Mouse (Mus musculus) monocyte, adult 5-6 weeks (primary cell): Measurements from ENCODE around the gene Rbms3. TPM values are rescaled to one million over a fixed set of nuclear protein-coding genes. Genes with fewer than 3 reads are reported as not detected.

ENCODE experiments used
- ATAC-seq: fragments of 153-309, 156-312 bp; replicated peaks from 2 replicates; pipeline ENCODE4 v1.8.0; 2017; ENCODE audit warnings: mild to moderate bottlenecking; ENCODE audit not compliant: low TSS enrichment, insufficient number of reproducible peaks, severe bottlenecking, poor library complexity, low FRiP score
- total RNA-seq: library from RNA; stranded (forward); fragments of 200-1000, 200-491, 200-594 nt; gene quantifications from 3 replicates; pipeline ENCODE4 v1.2.3, GENCODE M21; 2017

Gene Rbms3
- total RNA-seq, 1 experiment from 2014 or later = not detected

GRCm38 (mm10) chr9:117298991-117299390, 330.7 kb downstream of the Rbms3 start:
- ATAC-seq = no peak

- ATAC-seq = no peak
Measured at GRCm38 (mm10) chr9:117297662-117298531, 331.8 kb downstream of the Rbms3 start.

- no peak for ATAC-seq
Measured at GRCm38 (mm10) chr9:117291066-117291850, 338.5 kb downstream of the Rbms3 start.

- ATAC-seq = no peak
Measured at GRCm38 (mm10) chr9:117274846-117275245, 354.9 kb downstream of the Rbms3 start.

GRCm38 (mm10) chr9:117259614-117260013, 370.1 kb downstream of the Rbms3 start:
- ATAC-seq = no peak

- no peak for ATAC-seq
Measured at GRCm38 (mm10) chr9:117253361-117253760, 376.4 kb downstream of the Rbms3 start.

- ATAC-seq = no peak
Measured at GRCm38 (mm10) chr9:117252411-117252861, 377.3 kb downstream of the Rbms3 start.

- ATAC-seq = no peak
Measured at GRCm38 (mm10) chr9:117251521-117252368, 378.0 kb downstream of the Rbms3 start.

- ATAC-seq = no peak
Measured at GRCm38 (mm10) chr9:117250831-117251165, 378.9 kb downstream of the Rbms3 start.

GRCm38 (mm10) chr9:117250036-117250830, 379.5 kb downstream of the Rbms3 start:
- no peak for ATAC-seq

- no peak for ATAC-seq
Measured at GRCm38 (mm10) chr9:117247311-117247980, 382.3 kb downstream of the Rbms3 start.

GRCm38 (mm10) chr9:117246173-117246572, 383.5 kb downstream of the Rbms3 start:
- no peak for ATAC-seq

GRCm38 (mm10) chr9:117243365-117243764, 386.3 kb downstream of the Rbms3 start:
- no peak for ATAC-seq

GRCm38 (mm10) chr9:117234726-117235075, 395.0 kb downstream of the Rbms3 start:
- ATAC-seq = no peak

- no peak for ATAC-seq
Measured at GRCm38 (mm10) chr9:117234065-117234725, 395.5 kb downstream of the Rbms3 start.

- ATAC-seq = no peak
Measured at GRCm38 (mm10) chr9:117222741-117223140, 407.0 kb downstream of the Rbms3 start.

- no peak for ATAC-seq
Measured at GRCm38 (mm10) chr9:117221481-117221880, 408.2 kb downstream of the Rbms3 start.
